ENCODE assay signal across 18 mouse cellular contexts in genomic region chr14:27721759-27722158, GRCm38 (mm10).
"Had no signal": no experiment of that assay in that cellular context is flagged by ENCODE, and none has a peak within 500 bp of the region (broad histone marks: within the 10 kb centered on the region; RNA-seq: fewer than 3 reads in every experiment).

No protein-coding gene starts in this region.

- H3K4me3 ChIP-seq: intestine, embryonic 15.5 days; kidney, embryonic 15.5 days; limb, embryonic 12.5 days; limb, embryonic 15.5 days; midbrain, embryonic 12.5 days; midbrain, embryonic 15.5 days; neural tube, embryonic 12.5 days; neural tube, embryonic 15.5 days had no signal

- DNase-seq: kidney, adult 11 months; kidney, adult 8-10 months; kidney, postnatal 10 days; kidney, postnatal 4 days; liver, postnatal 0 days; lung, embryonic 14.5 days; thymus, adult 2 months; thymus, postnatal 25 days had no signal

- H3K27ac ChIP-seq: intestine, embryonic 15.5 days; kidney, embryonic 15.5 days; limb, embryonic 12.5 days; limb, embryonic 15.5 days; liver, embryonic 14.5 days; macrophage; midbrain, embryonic 12.5 days; midbrain, embryonic 15.5 days; neural tube, embryonic 12.5 days; neural tube, embryonic 15.5 days had no signal
